Comparison of ENCODE assay signal across 8 mouse cellular contexts in the genomic region with DNA sequence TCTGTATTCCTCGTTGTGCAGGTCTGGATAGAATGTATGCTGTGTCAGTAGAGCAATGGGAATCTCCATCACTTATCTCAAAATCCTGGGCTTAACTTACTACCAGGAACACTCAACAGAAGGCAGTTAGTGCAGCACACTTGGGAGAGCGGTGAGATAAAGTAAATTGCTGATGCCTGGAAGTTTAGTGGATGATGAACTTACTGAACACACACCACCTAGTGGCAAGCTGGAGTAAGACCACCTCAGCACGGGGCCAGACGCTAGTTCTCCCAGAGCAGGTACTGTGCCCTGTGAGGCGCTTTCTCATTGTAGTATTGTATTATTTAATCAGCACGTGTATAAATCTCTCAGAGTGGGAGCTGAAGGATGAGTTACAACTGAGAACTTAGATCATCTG. TPM values are rescaled to one million over a fixed set of nuclear protein-coding genes. Genes with fewer than 3 reads are reported as not detected.
DNase-seq lines count a peak whose midpoint lies in the region; ATAC-seq and TF ChIP-seq lines count a peak whose summit lies in the region.

No protein-coding gene starts in this region.

- H3K27me3 ChIP-seq in testis, adult 2 months (ENCODE audit: control insufficient read depth, insufficient read depth, low read length), result no peaks in the 10 kb centered on the region
- peaks cover 4% of the 10 kb centered on the region; the same call in 1 of the 2 replicates for H3K27me3 ChIP-seq in hindbrain, embryonic 12.5 days
- H3K27me3 ChIP-seq in liver, postnatal 0 days (ENCODE audit: insufficient read depth, low read length), result no peaks in the 10 kb centered on the region

- H3K4me1 ChIP-seq in testis, adult 2 months (ENCODE audit: control insufficient read depth, insufficient read depth, low read length), result no peaks in the 10 kb centered on the region
- peaks cover 10% of the 10 kb centered on the region for H3K4me1 ChIP-seq in hindbrain, embryonic 12.5 days
- no peaks in the 10 kb centered on the region for H3K4me1 ChIP-seq in liver, postnatal 0 days (ENCODE audit: insufficient read depth)

- H3K27ac ChIP-seq in testis, adult 2 months (ENCODE audit: control insufficient read depth, insufficient read depth, low read depth, low read length), result 0 out of 2 replicates have a peak overlapping the region, but pooled peaks have one; percentile 3
- no peak overlapping the region for H3K27ac ChIP-seq in hindbrain, embryonic 12.5 days
- H3K27ac ChIP-seq in liver, postnatal 0 days (ENCODE audit: low read depth), result no peak overlapping the region

- H3K4me2 ChIP-seq in hindbrain, embryonic 12.5 days (replicated peaks), result no peak overlapping the region
- no peak overlapping the region for H3K4me2 ChIP-seq in liver, postnatal 0 days (ENCODE audit: low read depth, low read length)

- no peak overlapping the region for H3K4me3 ChIP-seq in testis, adult 2 months (ENCODE audit: control insufficient read depth, low read depth, low read length)
- no peak overlapping the region for H3K4me3 ChIP-seq in hindbrain, embryonic 12.5 days
- H3K4me3 ChIP-seq in liver, postnatal 0 days (ENCODE audit: low read depth, low read length), result no peak overlapping the region

- DNase-seq in testis, postnatal 10 days (ENCODE audit: low spot score), result no peak
- DNase-seq in adrenal gland, postnatal 36 days, result peak; percentile 46 to 54
- peak; percentile 72 for DNase-seq in embryo, embryonic 9.5 days (ENCODE audit: extremely low spot score)
- peak; percentile 54 for DNase-seq in liver, postnatal 0 days
- DNase-seq in retina, adult 2 months (ENCODE audit: low read depth, low spot score), result peak; percentile 16
- DNase-seq in urinary bladder, adult 2 months (ENCODE audit: low spot score), result no peak

- no peak overlapping the region for H3K9ac ChIP-seq in hindbrain, embryonic 12.5 days
- H3K9ac ChIP-seq in liver, postnatal 0 days (replicated peaks), result no peak overlapping the region

- 0 out of 2 replicates have a peak, but pooled peaks have one; percentile 29 for ATAC-seq in hindbrain, embryonic 12.5 days (ENCODE audit: low FRiP score)
- no peak for ATAC-seq in liver, postnatal 0 days

- WGBS in hindbrain, embryonic 12.5 days, result 6% methylated on average over 6 of the region's 6 CpGs
- 10% methylated on average over 6 of the region's 6 CpGs for WGBS in liver, postnatal 0 days (ENCODE audit: insufficient replicate concordance)

- TF ChIP-seq EP300 in liver, postnatal 0 days (IDR thresholded peaks at IDR 0.05; ENCODE audit: low read depth), result no peak

- TF ChIP-seq POLR2A in testis, adult 2 months (IDR thresholded peaks at IDR 0.05; ENCODE audit: control insufficient read depth, low read depth, low read length), result no peak

- TF ChIP-seq CTCF in testis, adult 2 months (IDR thresholded peaks at IDR 0.05; ENCODE audit: control insufficient read depth, insufficient read depth, insufficient replicate concordance, low read depth, low read length), result peak; percentile 69; the same call in 1 of the 2 replicates
- peak; percentile 82 for TF ChIP-seq CTCF in liver, postnatal 0 days (IDR thresholded peaks at IDR 0.05; ENCODE audit: low read depth)

- no peaks in the 10 kb centered on the region for H3K36me3 ChIP-seq in testis, adult 2 months (ENCODE audit: control insufficient read depth, insufficient read depth, low read length)
- no peaks in the 10 kb centered on the region for H3K36me3 ChIP-seq in hindbrain, embryonic 12.5 days
- H3K36me3 ChIP-seq in liver, postnatal 0 days (replicated peaks; ENCODE audit: insufficient read depth, low read length), result no peaks in the 10 kb centered on the region

- no peaks in the 10 kb centered on the region for H3K9me3 ChIP-seq in hindbrain, embryonic 12.5 days (replicated peaks)
- H3K9me3 ChIP-seq in liver, postnatal 0 days (ENCODE audit: low read length), result no peaks in the 10 kb centered on the region

RNA-seq across cellular contexts. Expression of a gene that starts 42.4 kb away (rescaled TPM):
- polyA plus RNA-seq in testis, adult 2 months (2012; rRNA removed), result 5.7 and 5.9 TPM in 2 replicates
- 1 to 10 TPM; 2.8 to 7.8 TPM for total RNA-seq in adrenal gland, postnatal 36 days (2021)
- 1.0 and 1.7 TPM in 2 replicates for polyA plus RNA-seq in hindbrain, embryonic 12.5 days (2016; fragmentation: Nextera tagmentation; extraction: Ambion mirVana)
- 0.81 and 0.94 TPM in 2 replicates for polyA plus RNA-seq in liver, postnatal 0 days (2015; fragmentation: Nextera tagmentation; extraction: Ambion mirVana)
- polyA plus RNA-seq in urinary bladder, adult 2 months (2012; rRNA removed), result 2.4 and 2.8 TPM in 2 replicates

Comparison
In these comparisons a context has a peak if more than half of its experiments do, and no peak if none do; other contexts are left out.
1. DNase-seq: peak in adrenal gland, postnatal 36 days (2 of 2), embryo, embryonic 9.5 days (single experiment), liver, postnatal 0 days (single experiment) and retina, adult 2 months (single experiment); none in testis, postnatal 10 days (single experiment) and urinary bladder, adult 2 months (single experiment).